Mouse (Mus musculus) liver, embryonic 14.5 days (tissue): ENCODE results near the gene Dip2a. TPM values are rescaled to one million over a fixed set of nuclear protein-coding genes. Genes with fewer than 3 reads are reported as not detected.

Experiments used
- ATAC-seq: fragments of 200-750 bp; cut with Nextera tagmentation; 2 replicates; pipeline ENCODE4 v1.8.0; 2017; ENCODE audit warnings: moderate number of reproducible peaks, mild to moderate bottlenecking, moderate library complexity; ENCODE audit not compliant: insufficient read depth
- DNase-seq, 3 experiments: peaks; one replicate each; pipeline ENCODE4 v3.0.0-alpha.2; 2012 to 2013; ENCODE audit warnings: low read depth in 3 of 3, low spot score in 3 of 3
- H3K27ac ChIP-seq: fragments of 300-500 bp; sonication (generic); 2 replicates; pipeline ENCODE4 v1.5.1; 2014; ENCODE audit warnings: moderate library complexity, mild to moderate bottlenecking, control low read depth, inconsistent platforms
- H3K27me3 ChIP-seq: fragments of 300-500 bp; sonication (generic); 2 replicates; pipeline ENCODE4 v1.6.1; 2014; ENCODE audit warnings: mild to moderate bottlenecking, low read length, moderate library complexity; ENCODE audit not compliant: control insufficient read depth, insufficient read depth
- H3K36me3 ChIP-seq: fragments of 300-500 bp; sonication (generic); replicated peaks from 2 replicates; pipeline ENCODE4 v1.6.1; 2014; ENCODE audit warnings: low read depth; ENCODE audit not compliant: control insufficient read depth, insufficient read depth
- H3K4me1 ChIP-seq, 2 experiments: fragments of 200-500 bp in 1 of 2; fragments of 300-500 bp in 1 of 2; sonication (generic) in 1 of 2; replicated peaks; 2 replicates each; pipeline ENCODE4 v1.6.1; 2012 to 2014; ENCODE audit warnings: antibody characterized with exemption in 1 of 2, inconsistent platforms in 1 of 2, low read length in 1 of 2; ENCODE audit not compliant: control insufficient read depth in 2 of 2, insufficient read depth in 2 of 2
- H3K4me2 ChIP-seq: fragments of 300-500 bp; sonication (generic); 2 replicates; pipeline ENCODE4 v1.6.1; 2014; ENCODE audit warnings: low read depth, mild to moderate bottlenecking, control low read depth, moderate library complexity
- H3K4me3 ChIP-seq, 2 experiments: fragments of 200-500 bp in 1 of 2; fragments of 300-500 bp in 1 of 2; sonication (generic) in 1 of 2; 2 replicates each; pipeline ENCODE4 v1.5.1; 2012 to 2014; ENCODE audit warnings: low read depth in 2 of 2, low read length in 2 of 2, mild to moderate bottlenecking in 2 of 2, control low read depth in 1 of 2, inconsistent platforms in 1 of 2, moderate library complexity in 1 of 2; ENCODE audit not compliant: insufficient read depth in 1 of 2
- H3K9ac ChIP-seq: fragments of 300-500 bp; sonication (generic); replicated peaks from 2 replicates; pipeline ENCODE4 v1.6.1; 2014; ENCODE audit warnings: mild to moderate bottlenecking, control low read depth, moderate library complexity
- H3K9me3 ChIP-seq: fragments of 300-500 bp; sonication (generic); 2 replicates; pipeline ENCODE4 v1.6.1; 2016; ENCODE audit warnings: low read length, mixed read lengths; ENCODE audit not compliant: control insufficient read depth
- CTCF ChIP-seq: IDR thresholded peaks from 2 replicates; pipeline ENCODE4 v1.5.1; 2016; ENCODE audit warnings: antibody characterized with exemption, low read depth, control low read depth
- EP300 ChIP-seq: IDR thresholded peaks from 2 replicates; pipeline ENCODE4 v1.6.1; 2016; ENCODE audit warnings: antibody characterized with exemption, low read depth
- WGBS: fragments of 180-500 bp; shearing (Covaris S2); extraction: QIAGEN DNeasy Blood & Tissue Kit; methylation state at CpG from one replicate; pipeline ENCODE4 v1.1.7; 2014; ENCODE audit not compliant: insufficient replicate concordance; 5-methylcytosine and 5-hydroxymethylcytosine counted together
- polyA plus RNA-seq, 2 experiments: library from polyadenylated mRNA; depleted of rRNA in 1 of 2; stranded (reverse) in 1 of 2; unstranded in 1 of 2; fragments of >200 nt; fragmentation: Nextera tagmentation in 1 of 2; extraction: Ambion mirVana in 1 of 2; gene quantifications; 2 replicates each; pipeline versions ENCODE4 v1.2.1 to v1.2.3; 2012 to 2014

Dip2a gene
- polyA plus RNA-seq, 2 experiments, result 0.62 to 1.8 TPM

DNA sequence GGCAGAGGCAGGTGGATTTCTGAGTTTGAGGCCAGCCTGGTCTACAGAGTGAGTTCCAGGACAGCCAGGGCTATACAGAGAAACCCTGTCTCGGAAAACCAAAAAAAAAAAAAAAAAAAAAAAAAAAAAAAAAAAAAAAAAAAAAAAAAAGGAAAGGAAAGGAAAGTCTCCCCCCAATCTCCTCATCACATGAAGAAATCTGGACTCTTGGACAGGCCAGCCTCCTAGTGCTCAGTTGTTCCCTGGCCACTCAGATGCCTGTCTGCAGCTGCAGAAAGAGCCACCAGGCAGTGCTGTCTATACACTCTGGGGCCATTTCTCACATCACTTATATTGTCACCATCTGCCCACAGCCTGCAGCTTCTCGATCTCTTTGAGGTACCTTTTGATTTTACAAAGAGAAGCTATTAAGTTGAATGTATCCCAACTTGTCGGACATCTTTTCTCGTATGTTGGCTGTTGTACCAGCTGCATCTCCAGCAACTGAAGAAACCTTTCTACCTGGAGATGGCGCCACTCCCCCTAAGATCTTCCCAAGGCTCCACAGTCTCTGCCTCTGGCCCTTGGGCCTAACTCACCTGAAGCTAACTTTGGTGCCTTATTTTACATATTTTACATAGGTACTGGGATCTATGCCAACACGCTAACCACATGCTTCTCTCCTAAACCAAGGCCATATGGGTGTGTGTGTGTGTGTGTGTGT lies 18.6 kb downstream of the Dip2a start:
- Histone ChIP-seq H3K36me3 (no peaks in the 10 kb centered on the region), H3K27me3 (no peaks in the 10 kb centered on the region), H3K4me2 (no peak overlapping the region), H3K9ac (no peak overlapping the region), H3K9me3 (no peaks in the 10 kb centered on the region), H3K27ac (no peak overlapping the region), H3K4me1 (peaks cover 0 to 12% of the 10 kb centered on the region in 2 experiments; a peak in 3 of 4 replicates), H3K4me3 (no peak overlapping the region)
- DNase-seq (no peak), ATAC-seq (no peak)
- TF ChIP-seq EP300 (no peak), CTCF (peak; percentile 45)
- 62% methylated on average over 6 of the region's 6 CpGs for WGBS

GRCm38 (mm10) chr10:76317623-76318022 lies 27.5 kb downstream of the Dip2a start:
- Histone ChIP-seq H3K4me2 (no peak overlapping the region), H3K27ac (no peak overlapping the region), H3K4me3 (no peak overlapping the region), H3K9ac (no peak overlapping the region), H3K9me3 (no peaks in the 10 kb centered on the region), H3K4me1 (no peaks in the 10 kb centered on the region), H3K27me3 (no peaks in the 10 kb centered on the region), H3K36me3 (no peaks in the 10 kb centered on the region)
- 71% methylated on average over 12 of the region's 12 CpGs for WGBS
- no peak for ATAC-seq
- TF ChIP-seq EP300, result no peak
- TF ChIP-seq CTCF, result no peak
- no peak for DNase-seq

- no peak overlapping the region for H3K4me3 ChIP-seq
- H3K4me1 ChIP-seq, result no peaks in the 10 kb centered on the region
- H3K4me2 ChIP-seq, result no peak overlapping the region
- DNase-seq (no peak), ATAC-seq (no peak)
- 73% methylated on average over 7 of the region's 7 CpGs for WGBS
- no peaks in the 10 kb centered on the region for H3K27me3 ChIP-seq
- H3K9me3 ChIP-seq, result no peaks in the 10 kb centered on the region
- no peak overlapping the region for H3K9ac ChIP-seq
- TF ChIP-seq EP300, result no peak
- TF ChIP-seq CTCF, result no peak
- no peaks in the 10 kb centered on the region for H3K36me3 ChIP-seq
- no peak overlapping the region for H3K27ac ChIP-seq
These were observed 28.9 kb downstream of the Dip2a start for GRCm38 (mm10) chr10:76316194-76316593.

DNA sequence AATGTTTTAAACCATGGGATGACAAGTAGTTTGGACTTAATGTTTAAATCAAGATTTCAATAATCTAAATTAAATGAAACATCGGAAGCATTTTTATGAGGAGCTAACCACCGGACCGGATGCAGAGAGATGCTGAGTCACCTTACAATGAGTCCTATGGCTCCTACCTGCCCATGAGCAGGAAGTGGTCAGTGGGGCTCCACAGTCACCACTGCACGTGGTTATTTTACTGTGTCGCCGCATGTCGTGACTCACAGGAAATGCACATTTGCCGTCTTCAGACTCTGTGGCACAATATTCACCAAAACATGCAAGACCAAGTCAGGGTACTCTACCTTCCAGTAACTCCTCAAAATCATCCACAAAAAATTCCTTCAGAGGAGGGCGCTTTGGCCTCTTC lies 38.4 kb downstream of the Dip2a start:
- no peak overlapping the region for H3K4me3 ChIP-seq
- no peaks in the 10 kb centered on the region for H3K27me3 ChIP-seq
- TF ChIP-seq EP300 (no peak), CTCF (no peak)
- WGBS, result 26% methylated on average over 9 of the region's 9 CpGs
- no peaks in the 10 kb centered on the region for H3K4me1 ChIP-seq
- H3K4me2 ChIP-seq, result no peak overlapping the region
- no peaks in the 10 kb centered on the region for H3K9me3 ChIP-seq
- no peak overlapping the region for H3K9ac ChIP-seq
- DNase-seq (peak in 1 of 3 experiments; percentile 11), ATAC-seq (no peak)
- no peaks in the 10 kb centered on the region for H3K36me3 ChIP-seq
- H3K27ac ChIP-seq, result no peak overlapping the region

DNA sequence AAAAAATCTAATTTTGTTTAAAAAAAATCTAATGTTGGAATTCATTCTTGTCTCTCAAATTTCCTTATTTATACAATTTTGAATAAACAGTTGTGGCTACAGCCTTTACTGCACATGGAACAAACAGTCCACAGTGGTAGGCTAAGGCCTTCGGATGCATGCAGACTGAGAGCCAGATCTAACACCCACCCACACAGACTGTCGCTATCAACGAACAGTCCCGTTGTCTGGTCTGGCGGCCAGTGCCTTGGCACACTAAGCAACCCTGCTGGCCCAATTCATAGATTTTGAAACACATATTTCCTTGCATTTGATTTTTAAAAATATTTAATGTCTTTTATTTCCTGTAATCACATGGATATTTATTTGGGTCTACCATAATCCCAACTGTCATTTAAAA lies 45.0 kb downstream of the Dip2a start:
- H3K4me2 ChIP-seq, result no peak overlapping the region
- H3K27ac ChIP-seq, result no peak overlapping the region
- H3K27me3 ChIP-seq, result no peaks in the 10 kb centered on the region
- no peak overlapping the region for H3K9ac ChIP-seq
- no peak for TF ChIP-seq CTCF
- ATAC-seq (no peak), DNase-seq (no peak)
- H3K4me3 ChIP-seq, result no peak overlapping the region
- WGBS, result 79% methylated on average over 5 of the region's 5 CpGs
- no peaks in the 10 kb centered on the region for H3K4me1 ChIP-seq
- H3K9me3 ChIP-seq, result no peaks in the 10 kb centered on the region
- no peaks in the 10 kb centered on the region for H3K36me3 ChIP-seq
